Mouse (Mus musculus): ENCODE measurements around the gene Parvb. TPM values are rescaled to one million over a fixed set of nuclear protein-coding genes. Genes with fewer than 3 reads are reported as not detected.

Gene Parvb
- total and polyA plus RNA-seq, 3 experiments: 4.8 to 58.0 TPM; not detected in 1

DNA sequence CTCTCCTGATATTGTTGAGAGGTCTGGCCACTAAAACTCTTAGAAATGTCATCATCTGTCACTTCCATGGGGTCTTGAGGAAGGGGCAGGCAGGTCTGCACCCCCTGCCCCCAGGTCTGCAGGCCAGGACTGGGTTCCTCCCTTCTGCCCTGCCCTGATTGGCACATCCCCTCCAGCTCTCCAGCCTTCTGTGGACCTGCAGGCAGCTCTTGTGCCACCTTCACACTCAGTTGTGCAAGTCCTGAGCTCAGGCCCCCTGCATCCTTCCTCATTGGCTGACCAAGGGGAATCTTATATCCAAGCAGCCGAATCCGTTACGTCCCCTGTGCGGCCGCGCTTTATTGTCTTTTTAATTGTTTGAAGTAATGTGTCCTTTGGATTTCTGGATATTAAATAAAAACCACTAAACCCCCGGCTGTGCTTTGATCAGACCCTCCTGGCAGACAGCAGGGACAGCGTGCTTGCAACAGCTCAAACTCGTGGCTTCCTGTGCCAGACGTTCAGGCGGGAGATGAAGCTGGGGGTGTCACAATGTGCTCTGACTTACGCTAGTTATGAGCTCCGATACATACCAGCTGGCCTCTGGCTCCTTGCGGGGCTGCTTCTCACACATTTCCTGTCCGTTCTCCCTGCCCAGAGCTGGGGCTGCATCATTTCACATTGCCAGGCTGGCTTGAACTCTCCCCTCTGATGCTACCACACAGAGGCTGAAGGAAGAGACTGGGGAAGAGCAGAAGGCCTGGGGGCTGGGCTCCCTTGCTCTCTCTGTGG is 83.6 kb downstream of the Parvb start (continued):
- TF ChIP-seq ETS1 (IDR thresholded peaks at IDR 0.05; ENCODE audit: low read depth, low read length) (no peak), KAT2A (conservative IDR thresholded peaks at IDR 0.05; ENCODE audit: low read depth, low read length) (no peak), USF2 (IDR thresholded peaks at IDR 0.05; ENCODE audit: borderline replicate concordance in 1 of 2, insufficient read depth in 1 of 2, low read depth in 1 of 2, low read length in 2 of 2) (no peak)

- Histone ChIP-seq H3K79me2 (ENCODE audit: control insufficient read depth, insufficient read depth, low read length, poor library complexity) (no peaks in the 10 kb centered on the region), H3K4me1 (ENCODE audit: control insufficient read depth in 1 of 2, insufficient read depth in 2 of 2, low read length in 2 of 2) (peaks cover 0 to 5% of the 10 kb centered on the region in 2 experiments; a peak in 1 of 4 replicates), H3K27me3 (ENCODE audit: control insufficient read depth in 1 of 2, insufficient read depth in 2 of 2, low read length in 2 of 2) (no peaks in the 10 kb centered on the region), H3K4me3 (ENCODE audit: control insufficient read depth in 1 of 2, insufficient read depth in 1 of 2, low read depth in 2 of 2, low read length in 2 of 2) (no peak overlapping the region), H3K36me3 (ENCODE audit: control insufficient read depth in 1 of 2, insufficient read depth in 2 of 2, low read length in 2 of 2) (no peaks in the 10 kb centered on the region), H3K27ac (ENCODE audit: control insufficient read depth, low read depth, low read length) (no peak overlapping the region), H3K9me3 (replicated peaks; ENCODE audit: insufficient read depth, low read length) (no peaks in the 10 kb centered on the region), H3K9ac (ENCODE audit: control insufficient read depth, low read depth, low read length, poor library complexity, severe bottlenecking) (no peak overlapping the region)
- no peak for DNase-seq (ENCODE audit: low read depth, low spot score)
- TF ChIP-seq NRF1 (IDR thresholded peaks at IDR 0.05; ENCODE audit: insufficient read depth, low read depth, low read length, poor library complexity, severe bottlenecking): no peak
- TF ChIP-seq TCF12 (IDR thresholded peaks at IDR 0.05; ENCODE audit: low read depth, low read length): no peak
- no peak for TF ChIP-seq USF1 (IDR thresholded peaks at IDR 0.05; ENCODE audit: low read depth, low read length)
- no peak for TF ChIP-seq ZKSCAN1 (IDR thresholded peaks at IDR 0.05; ENCODE audit: low read depth, low read length)
- TF ChIP-seq MAX (IDR thresholded peaks at IDR 0.05; ENCODE audit: low read length): no peak
- TF ChIP-seq NELFE (IDR thresholded peaks at IDR 0.05; ENCODE audit: low read depth, low read length): no peak
- TF ChIP-seq MAZ (IDR thresholded peaks at IDR 0.05; ENCODE audit: low read depth, low read length): no peak
- no peak for TF ChIP-seq MYC (IDR thresholded peaks at IDR 0.05; ENCODE audit: low read depth, low read length)
- no peak for TF ChIP-seq POLR2AphosphoS5 (IDR thresholded peaks at IDR 0.05; ENCODE audit: borderline replicate concordance, low read depth, low read length)
- TF ChIP-seq ZMIZ1 (IDR thresholded peaks at IDR 0.05; ENCODE audit: low read depth, low read length): no peak
- TF ChIP-seq BHLHE40 (IDR thresholded peaks at IDR 0.05; ENCODE audit: borderline replicate concordance, low read depth, low read length): no peak
- TF ChIP-seq MEF2A (IDR thresholded peaks at IDR 0.05; ENCODE audit: extremely low read depth, insufficient replicate concordance, low read depth, low read length, poor library complexity, severe bottlenecking): no peak
Measured at GRCm38 (mm10) chr15:84319393-84319792, 87.5 kb downstream of the Parvb start.

All from MEL (cell line).